Mouse (Mus musculus) frontal cortex, postnatal 14 days (tissue): ENCODE measurements around the gene Pgap3.
A peak's percentile ranks its signal among the peaks of the same experiment; 100 is the strongest.

Source experiments
- DNase-seq, 2 experiments: peaks; one replicate each; pipeline ENCODE4 v3.0.0; 2022; ENCODE audit warnings: low spot score in 2 of 2

The Pgap3 gene

GRCm38 (mm10) chr11:98412797-98413301 lies 12.6 kb upstream of the Pgap3 start:
- no peak for DNase-seq

DNA sequence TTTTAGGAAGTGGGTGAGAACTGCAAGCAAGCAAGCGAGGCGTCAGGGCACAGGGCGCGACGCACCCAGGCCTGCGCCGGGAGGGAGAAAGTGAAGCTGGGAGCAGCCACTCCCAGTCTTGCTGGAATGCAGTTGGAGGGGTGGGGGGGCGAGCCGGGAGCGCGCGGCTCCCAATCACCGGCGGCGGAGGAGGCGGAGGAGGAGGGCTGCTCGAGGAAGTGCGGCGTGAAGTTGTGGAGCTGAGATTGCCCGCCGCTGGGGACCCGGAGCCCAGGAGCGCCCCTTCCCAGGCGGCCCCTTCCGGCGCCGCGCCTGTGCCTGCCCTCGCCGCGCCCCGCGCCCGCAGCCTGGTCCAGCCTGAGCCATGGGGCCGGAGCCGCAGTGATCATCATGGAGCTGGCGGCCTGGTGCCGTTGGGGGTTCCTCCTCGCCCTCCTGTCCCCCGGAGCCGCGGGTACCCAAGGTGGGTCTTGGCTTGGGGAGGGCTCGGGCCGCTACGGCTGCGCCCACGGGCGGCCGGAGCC lies 12.0 kb upstream of the Pgap3 start, which contains the start of gene Erbb2:
Erbb2 (plus strand) TSS at position 198 of the 524 bp plus-strand sequence.
- no peak for DNase-seq

GRCm38 (mm10) chr11:98409341-98409822 lies 9.1 kb upstream of the Pgap3 start:
- DNase-seq, result no peak

- DNase-seq, result no peak
Observed at GRCm38 (mm10) chr11:98408872-98409271, 8.6 kb upstream of the Pgap3 start.

DNA sequence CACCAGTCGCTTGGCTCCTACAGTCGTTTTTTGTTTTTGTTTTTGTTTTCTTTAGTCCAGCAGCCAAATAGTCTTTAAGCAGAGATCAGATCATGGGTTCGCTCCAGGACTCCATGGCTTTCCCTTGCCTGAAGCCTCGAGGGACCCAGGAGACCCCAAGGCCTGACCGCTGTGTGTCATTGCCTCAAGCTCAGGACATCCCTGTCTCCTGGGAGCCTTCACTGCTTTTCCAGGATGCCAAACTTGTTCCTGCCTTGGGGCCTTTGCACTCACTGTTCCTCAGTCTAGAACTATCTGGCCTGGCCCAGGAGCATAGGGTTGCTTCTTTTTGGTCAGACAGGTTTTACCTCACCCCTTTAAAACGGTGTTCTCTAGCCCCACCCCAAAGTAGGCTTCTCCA lies 6.3 kb upstream of the Pgap3 start:
- DNase-seq, result no peak

GRCm38 (mm10) chr11:98400816-98401215 lies 526 bp upstream of the Pgap3 start:
- DNase-seq, result no peak

- no peak for DNase-seq
Observed at GRCm38 (mm10) chr11:98397946-98398345, 2.3 kb downstream of the Pgap3 start.

DNA sequence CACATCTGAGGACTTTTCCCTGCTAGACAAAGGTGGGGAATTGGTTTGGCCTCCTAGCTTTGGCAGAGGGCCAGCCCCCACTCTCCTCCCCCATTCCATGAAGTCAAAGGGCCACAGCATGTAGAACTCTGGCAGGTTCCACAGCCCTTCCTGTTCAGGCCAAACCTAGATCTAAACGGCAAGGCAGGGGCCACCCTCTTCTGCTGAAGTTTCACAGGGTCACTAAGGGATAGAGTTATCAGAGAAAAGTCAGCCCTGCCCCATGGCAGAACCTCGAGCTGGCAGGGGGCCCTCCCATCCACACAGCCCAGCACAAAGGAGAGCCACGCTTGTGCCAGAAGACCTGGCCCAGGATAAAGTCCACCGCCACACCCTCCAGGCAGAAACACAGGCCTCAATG lies 5.2 kb downstream of the Pgap3 start:
- DNase-seq, result no peak

GRCm38 (mm10) chr11:98394301-98394700 lies 6.0 kb downstream of the Pgap3 start:
- no peak for DNase-seq

DNA sequence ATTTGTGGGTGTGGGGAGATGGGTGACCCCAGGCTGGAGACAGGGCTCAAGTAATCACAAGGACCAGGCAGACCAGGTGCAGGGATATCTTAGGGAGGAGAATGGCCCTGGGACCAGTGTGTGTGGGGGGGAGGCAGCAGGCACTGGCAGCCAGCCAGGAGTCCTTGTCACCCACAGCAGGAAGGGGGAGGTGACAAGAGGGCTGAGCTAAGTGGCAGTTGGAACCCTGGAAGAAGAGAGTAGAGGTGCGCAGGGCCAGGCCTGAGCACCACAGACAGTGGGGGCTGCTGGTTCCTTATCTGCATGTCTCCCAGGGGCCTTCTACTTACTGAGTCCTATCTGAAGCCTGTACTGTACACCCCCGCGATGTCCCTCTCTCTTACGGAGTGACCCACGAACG lies 7.0 kb downstream of the Pgap3 start:
- no peak for DNase-seq

DNA sequence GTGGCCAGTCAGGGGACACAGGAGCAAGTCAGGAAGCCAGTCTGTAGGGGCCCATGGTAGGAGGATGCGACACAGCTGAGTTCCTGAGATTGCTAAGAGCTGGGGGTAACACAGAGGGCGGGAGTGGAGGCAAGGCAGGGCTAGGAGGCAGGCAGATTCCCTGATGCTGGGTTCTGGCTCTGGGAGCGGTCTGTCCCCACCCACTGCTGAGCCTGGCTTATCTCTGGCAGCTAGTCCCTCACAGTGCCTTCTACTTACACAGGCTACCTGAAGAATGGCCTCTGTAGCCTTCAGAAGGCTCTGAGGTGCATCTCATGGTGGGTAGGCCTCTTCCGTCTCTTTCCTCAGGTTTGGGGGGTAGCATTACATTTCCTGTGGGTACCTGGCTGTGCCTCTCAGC lies 7.6 kb downstream of the Pgap3 start:
- DNase-seq, result no peak

DNA sequence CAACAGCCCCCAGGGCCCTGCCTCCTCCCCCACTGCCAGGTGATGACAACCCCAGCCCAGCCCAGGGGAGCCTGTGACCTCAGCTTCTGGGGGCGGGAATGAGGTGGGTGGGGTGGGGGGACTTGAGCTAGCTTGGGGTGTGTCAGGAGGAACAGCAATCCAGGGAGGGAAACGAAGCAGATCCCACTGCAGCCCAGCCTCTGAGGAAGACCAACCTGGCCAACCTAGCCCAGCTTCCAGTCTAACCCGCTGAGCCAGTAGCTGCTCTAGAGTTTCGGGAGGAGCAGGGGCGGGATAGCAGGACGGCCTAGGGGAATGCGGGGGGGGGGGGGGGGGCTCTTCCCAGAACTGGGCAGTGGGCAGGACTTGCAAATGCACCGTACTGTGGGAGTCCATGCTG lies 8.3 kb downstream of the Pgap3 start:
- DNase-seq, result no peak

GRCm38 (mm10) chr11:98390141-98390540 lies 10.1 kb downstream of the Pgap3 start:
- DNase-seq, result no peak

DNA sequence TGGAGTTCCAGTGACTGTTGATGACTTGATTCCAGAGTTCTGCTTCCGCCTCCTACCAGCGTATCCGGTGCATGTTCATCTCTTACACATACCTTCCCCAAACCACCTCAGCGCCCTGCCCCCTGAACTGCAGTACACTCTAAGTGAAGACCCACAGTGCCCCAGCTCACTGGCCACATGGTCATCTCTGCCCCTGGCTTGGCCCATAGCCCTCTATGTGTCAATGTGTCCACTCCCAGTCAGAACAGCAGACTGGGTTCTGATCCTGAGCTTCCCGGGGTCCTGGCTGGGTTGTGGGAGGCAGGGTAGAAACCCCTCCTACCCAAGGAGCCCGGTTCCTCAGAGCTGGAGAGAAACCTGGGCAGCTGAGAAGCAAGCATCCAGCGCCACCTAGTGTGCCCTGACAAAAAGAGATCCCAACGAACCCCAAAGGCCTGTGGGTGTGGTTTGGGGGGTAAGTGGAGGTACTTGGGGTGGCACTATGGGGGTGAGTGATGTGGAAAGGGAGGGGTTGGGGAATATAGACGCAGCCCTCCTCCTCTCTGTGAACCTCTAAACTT lies 11.0 kb downstream of the Pgap3 start:
- DNase-seq, result peak in 1 of 2 experiments; percentile 59

- DNase-seq, result no peak
Observed at GRCm38 (mm10) chr11:98388282-98388681, 12.0 kb downstream of the Pgap3 start.

DNA sequence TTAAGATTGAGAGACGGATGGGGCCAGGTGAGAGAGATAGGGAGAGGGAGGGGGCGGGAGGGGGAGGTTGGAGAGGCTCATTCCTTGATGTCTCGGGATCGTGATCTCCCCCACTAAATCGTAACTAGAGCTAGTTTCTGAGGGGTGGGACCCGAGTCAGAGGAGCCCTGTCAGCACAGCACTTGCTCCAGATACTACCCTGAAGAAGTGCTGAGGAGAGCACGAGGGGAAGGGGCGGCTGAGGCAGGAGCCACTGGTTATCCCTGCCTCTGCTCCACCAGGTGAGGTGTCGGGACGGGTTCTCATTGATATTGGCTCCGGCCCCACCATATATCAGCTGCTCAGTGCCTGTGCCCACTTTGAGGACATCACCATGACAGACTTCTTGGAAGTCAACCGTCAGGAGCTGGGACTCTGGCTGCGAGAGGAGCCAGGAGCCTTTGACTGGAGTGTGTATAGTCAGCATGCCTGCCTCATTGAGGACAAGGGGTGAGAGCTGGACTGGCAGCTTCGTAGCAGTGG lies 13.2 kb downstream of the Pgap3 start:
- no peak for DNase-seq

DNA sequence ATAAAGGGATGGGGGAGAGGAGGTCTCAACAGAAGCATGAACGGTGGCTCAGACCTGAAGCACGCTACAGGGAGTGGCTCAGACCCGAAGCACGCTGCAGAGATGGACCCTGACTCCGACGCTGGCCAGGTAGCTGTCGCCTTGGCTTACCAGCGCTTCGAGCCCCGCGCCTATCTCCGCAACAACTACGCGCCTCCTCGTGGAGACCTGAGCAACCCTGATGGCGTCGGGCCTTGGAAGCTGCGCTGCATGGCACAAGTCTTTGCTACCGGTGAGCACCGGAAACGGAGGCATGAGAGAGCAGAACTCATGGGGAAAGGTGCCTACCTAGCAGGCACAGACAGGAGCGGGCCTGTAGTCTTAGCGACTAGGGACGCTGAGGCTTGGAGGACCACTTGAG lies 13.7 kb downstream of the Pgap3 start:
- DNase-seq, result no peak

DNA sequence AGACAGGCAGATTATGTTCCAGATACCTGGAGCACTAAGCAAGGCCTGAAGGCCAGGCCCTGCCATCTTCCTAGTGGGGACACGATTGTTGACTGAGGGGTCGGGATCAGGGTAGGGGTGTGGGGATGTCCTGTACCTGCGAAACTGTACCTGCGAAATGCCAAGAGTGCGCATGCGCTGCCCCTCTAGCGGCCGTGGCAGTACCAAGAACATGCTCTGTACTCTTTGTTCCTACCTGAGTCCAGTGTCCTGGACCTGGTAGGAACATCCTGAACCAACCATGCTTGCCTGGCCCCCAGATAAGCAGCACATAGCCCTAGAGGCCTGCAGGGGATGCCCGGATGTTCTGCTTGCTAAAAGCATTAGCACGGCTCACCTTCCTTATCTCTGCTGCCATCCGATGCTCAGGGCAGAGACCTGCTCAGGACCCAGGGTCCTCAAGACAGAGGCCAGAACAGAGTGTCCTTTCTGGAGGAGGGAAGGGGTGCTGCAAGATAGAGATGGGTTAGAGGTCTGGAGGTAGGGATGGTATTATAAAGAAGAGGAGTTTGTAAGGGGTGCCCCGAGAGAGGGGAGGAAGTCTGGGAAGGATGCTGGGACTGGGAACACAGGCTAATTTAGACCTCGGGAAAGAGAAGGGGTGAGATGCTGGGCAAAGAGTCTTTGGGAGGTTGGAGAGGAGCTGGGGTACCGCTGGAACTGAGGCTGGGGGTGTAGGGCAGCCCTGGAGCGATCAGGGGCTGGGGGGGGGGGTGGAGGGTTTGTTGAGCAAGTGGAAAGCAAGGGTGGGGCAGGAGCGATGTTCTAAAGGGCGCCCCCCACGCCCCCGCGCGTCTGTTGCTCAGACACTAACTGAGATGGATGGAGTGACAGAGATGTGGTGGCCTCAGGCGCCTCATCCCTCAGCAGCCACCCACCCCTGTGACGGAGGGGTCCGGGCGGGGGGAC lies 14.4 kb downstream of the Pgap3 start, which contains the start of gene Pnmt:
Pnmt (plus strand) TSS at position 813 of the 948 bp plus-strand sequence.
- no peak for DNase-seq

DNA sequence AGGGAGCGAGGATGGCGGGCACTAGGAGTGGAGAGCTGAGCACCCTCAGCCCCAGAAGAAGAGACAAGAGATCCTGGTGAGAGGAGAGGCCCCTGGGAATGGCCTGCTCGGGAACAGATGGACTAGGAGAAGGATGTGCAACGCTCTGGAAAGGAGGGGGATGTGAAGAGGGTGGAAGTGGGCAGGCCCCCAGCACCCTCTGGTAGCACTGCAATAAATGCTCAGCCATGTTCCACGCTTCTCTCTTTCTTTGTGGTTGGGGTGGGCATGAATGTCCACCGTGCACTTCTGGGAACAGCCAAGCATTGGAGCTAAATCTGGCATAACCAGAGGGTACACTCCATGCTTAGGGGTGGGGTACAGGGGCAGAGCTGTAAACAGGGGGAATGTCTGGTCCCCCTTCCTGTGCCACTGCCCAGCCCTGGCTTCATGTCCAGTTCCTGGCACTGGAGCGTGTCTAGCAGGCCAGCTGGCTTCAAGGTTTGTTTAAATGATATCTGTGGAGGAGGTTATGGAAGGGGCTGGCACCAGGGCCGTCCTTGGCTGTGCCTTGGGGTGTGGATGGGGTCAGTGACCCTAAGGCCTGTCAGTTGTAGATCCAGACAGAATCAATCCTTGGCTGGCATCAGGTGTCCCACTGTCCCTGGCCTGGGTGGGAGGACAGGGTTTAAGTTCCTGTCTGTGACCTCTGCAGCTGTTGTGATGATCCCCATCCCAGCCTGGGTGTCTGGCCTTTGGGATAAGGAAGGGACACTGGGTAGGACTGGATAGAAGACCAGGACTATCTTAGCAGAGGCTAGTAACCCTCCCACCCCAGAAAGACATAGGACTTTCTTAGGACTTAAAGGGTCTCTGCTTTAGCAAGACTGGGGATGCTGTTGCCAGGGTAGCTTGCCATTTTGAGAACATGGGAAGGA lies 15.3 kb downstream of the Pgap3 start:
- DNase-seq, result no peak

DNA sequence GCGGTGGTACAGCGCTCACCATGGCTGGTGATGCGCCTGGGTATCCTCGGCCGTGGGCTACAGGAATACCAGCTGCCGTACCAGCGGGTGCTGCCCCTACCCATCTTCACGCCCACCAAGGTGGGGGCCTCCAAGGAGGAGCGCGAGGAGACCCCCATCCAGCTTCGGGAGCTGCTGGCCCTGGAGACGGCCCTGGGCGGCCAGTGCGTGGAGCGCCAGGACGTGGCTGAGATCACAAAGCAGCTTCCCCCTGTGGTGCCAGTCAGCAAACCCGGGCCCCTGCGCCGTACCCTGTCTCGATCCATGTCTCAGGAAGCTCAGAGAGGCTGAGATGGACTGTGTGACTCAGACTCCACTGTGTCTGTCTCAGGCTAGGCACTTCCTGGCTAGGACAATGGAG lies 16.1 kb downstream of the Pgap3 start:
- DNase-seq, result no peak
